Mouse (Mus musculus) bone marrow macrophage, adult 2 months (primary cell): ENCODE data around the gene Arl9. TPM values are rescaled to one million over a fixed set of nuclear protein-coding genes. Genes with fewer than 3 reads are reported as not detected.
"Not testable (repeated sequence)": the region's sequence is repeated elsewhere in the genome, so short reads cannot be mapped to it uniquely, and the experiment has no call there.

Source experiments
- H3K27ac ChIP-seq: 2 replicates; pipeline ENCODE4 v1.5.1; 2012; ENCODE audit warnings: low read depth, low read length; ENCODE audit not compliant: insufficient read depth
- H3K4me1 ChIP-seq: 2 replicates; pipeline ENCODE4 v1.6.1; 2012; ENCODE audit warnings: low read length; ENCODE audit not compliant: control insufficient read depth, insufficient read depth
- H3K4me3 ChIP-seq: 2 replicates; pipeline ENCODE4 v1.5.1; 2012; ENCODE audit warnings: mild to moderate bottlenecking, low read length, moderate library complexity; ENCODE audit not compliant: insufficient read depth
- CTCF ChIP-seq: IDR thresholded peaks from 2 replicates; pipeline ENCODE4 v1.5.1; 2012; ENCODE audit warnings: low read depth, mild to moderate bottlenecking, low read length, moderate library complexity
- POLR2A ChIP-seq: IDR thresholded peaks from 2 replicates; pipeline ENCODE4 v1.6.1; 2012; ENCODE audit warnings: mild to moderate bottlenecking, low read depth, low read length, borderline replicate concordance
- polyA plus RNA-seq: library from polyadenylated mRNA; stranded (reverse); fragments of >200 nt; gene quantifications from 2 replicates; pipeline ENCODE4 v1.2.4, GENCODE M21; 2012; ENCODE audit not compliant: missing spikeins, insufficient read depth, insufficient read length

The Arl9 gene
- polyA plus RNA-seq = 2.8 TPM in 1 of 2 replicates, not detected in the other

- Histone ChIP-seq H3K4me3 (no peak within 1 kb of the TSS), H3K27ac (no peak within 1 kb of the TSS), H3K4me1 (no peaks in the 10 kb centered on the region)
- TF ChIP-seq POLR2A = no peak
- TF ChIP-seq CTCF = no peak
These were observed at the start of gene Arl9 for GRCm38 (mm10) chr5:77004051-77004821. Gene Arl9 (plus strand): TSS chr5:77004055.

DNA sequence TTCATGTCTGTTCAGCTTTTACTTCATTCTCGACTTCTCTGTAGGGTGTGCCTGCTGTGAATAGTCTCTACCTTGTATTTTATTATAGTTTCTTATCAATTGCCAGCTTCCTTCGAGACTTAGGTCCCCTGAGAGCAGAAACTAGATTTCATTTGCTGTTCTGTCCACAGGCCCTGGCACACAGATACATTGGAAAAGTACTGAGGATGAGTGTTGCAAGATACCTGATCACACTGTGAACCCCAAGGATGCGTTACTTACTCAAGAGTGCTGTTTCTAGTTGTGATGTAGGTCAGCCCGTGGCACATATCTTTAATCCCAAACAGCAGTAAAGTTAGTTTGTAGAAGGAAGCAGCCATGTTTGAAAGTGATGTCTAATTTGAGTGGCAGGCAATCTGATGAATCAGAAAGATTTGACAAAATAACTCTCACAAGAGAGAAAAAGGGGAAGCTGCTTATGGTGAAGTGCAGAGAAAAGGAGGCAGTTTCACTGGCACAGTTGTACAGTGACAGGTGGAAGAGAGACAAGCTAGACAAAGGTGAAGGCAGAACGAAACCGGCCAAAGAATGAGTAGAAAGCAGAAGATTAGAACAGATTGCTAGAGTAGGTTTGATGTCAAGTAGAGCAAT, 49.5 kb upstream of the Arl9 start:
- Histone ChIP-seq H3K4me3 (peak overlapping the region; percentile 8; the same call in 1 of the 2 replicates), H3K27ac (peak overlapping the region; percentile 46)
- no peak for TF ChIP-seq POLR2A
- no peak for TF ChIP-seq CTCF

DNA sequence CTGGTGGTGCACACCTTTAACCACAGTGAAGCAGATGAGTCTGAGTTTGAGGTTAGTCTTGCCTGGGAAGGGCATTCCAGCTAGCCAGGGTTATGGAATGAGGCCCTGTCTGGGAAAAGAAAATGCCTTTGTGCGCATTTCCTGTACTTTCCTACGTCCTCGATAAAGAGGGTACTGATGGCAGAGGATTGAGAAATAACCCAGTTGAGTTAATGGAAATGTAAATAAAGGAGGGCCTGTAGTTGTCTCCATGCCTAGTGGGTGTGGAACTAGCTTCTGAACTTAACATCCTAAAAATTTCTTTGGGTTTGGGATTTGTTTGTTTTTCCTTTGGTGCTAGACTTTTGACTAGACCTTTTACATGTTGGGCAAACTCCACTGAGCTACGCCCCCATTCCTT, 48.4 kb upstream of the Arl9 start:
- Histone ChIP-seq H3K4me1 (peaks cover 16% of the 10 kb centered on the region), H3K4me3 (no peak overlapping the region), H3K27ac (no peak overlapping the region)
- TF ChIP-seq POLR2A = no peak
- TF ChIP-seq CTCF = no peak

More for the DNA sequence above, 49.5 kb upstream of the Arl9 start:
- H3K4me1 ChIP-seq = peaks cover 16% of the 10 kb centered on the region

- Histone ChIP-seq H3K27ac (no peak overlapping the region), H3K4me1 (peaks cover 16% of the 10 kb centered on the region), H3K4me3 (no peak overlapping the region)
- no peak for TF ChIP-seq POLR2A
- TF ChIP-seq CTCF = no peak
These were observed 45.9 kb upstream of the Arl9 start for GRCm38 (mm10) chr5:76957954-76958353.

GRCm38 (mm10) chr5:76959587-76959986, 44.3 kb upstream of the Arl9 start:
- Histone ChIP-seq H3K27ac (no peak overlapping the region), H3K4me1 (peaks cover 8% of the 10 kb centered on the region), H3K4me3 (no peak overlapping the region)
- TF ChIP-seq CTCF (no peak), POLR2A (no peak)

DNA sequence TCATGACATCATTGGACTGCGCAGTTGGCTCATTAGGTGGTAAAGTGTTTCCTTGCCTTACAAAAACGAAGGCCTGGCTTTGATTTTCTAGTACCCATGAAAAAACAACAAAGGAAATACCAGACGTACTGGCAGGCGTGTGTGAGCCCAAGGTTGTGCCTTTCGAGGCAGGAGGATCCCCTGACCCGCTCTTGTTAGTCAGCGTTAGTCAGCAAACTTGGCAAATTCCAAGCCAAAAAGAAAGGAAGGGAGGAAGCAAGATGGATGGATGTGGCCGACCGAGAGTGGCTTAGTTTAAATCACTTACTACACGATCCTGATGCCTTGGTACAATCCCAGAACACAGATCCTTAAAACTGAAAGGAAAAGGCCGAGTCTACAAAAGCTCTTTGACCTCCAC, 41.3 kb upstream of the Arl9 start:
- H3K4me1 ChIP-seq = no peaks in the 10 kb centered on the region
- no peak for TF ChIP-seq CTCF
- no peak for TF ChIP-seq POLR2A
- H3K4me3 ChIP-seq = no peak overlapping the region
- H3K27ac ChIP-seq = no peak overlapping the region

DNA sequence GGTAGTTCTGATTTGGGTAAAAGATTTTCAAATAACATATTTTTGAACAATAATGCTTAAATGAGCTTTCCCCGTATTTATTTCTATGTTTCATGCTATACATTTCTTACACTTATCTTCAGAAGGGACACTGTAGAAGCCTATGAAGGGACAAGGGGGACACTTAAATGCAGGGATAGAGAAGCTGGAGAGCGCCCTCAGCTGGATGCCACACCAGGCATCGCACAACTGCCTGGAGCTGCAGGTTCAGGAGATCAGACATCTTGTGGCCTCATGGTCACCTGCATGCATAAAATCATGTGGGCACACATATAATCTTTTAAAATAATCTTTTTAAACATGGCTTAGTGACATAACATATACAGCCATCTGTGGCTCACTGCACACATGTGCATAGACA, 39.2 kb upstream of the Arl9 start:
- H3K27ac ChIP-seq = no peak overlapping the region
- TF ChIP-seq CTCF (no peak), POLR2A (no peak)
- no peaks in the 10 kb centered on the region for H3K4me1 ChIP-seq

GRCm38 (mm10) chr5:76969250-76969649, 34.6 kb upstream of the Arl9 start:
- Histone ChIP-seq H3K27ac (no peak overlapping the region), H3K4me3 (no peak overlapping the region), H3K4me1 (peaks cover 3% of the 10 kb centered on the region)
- no peak for TF ChIP-seq POLR2A
- no peak for TF ChIP-seq CTCF

More for the DNA sequence above, 39.2 kb upstream of the Arl9 start:
- H3K4me3 ChIP-seq = no peak overlapping the region

DNA sequence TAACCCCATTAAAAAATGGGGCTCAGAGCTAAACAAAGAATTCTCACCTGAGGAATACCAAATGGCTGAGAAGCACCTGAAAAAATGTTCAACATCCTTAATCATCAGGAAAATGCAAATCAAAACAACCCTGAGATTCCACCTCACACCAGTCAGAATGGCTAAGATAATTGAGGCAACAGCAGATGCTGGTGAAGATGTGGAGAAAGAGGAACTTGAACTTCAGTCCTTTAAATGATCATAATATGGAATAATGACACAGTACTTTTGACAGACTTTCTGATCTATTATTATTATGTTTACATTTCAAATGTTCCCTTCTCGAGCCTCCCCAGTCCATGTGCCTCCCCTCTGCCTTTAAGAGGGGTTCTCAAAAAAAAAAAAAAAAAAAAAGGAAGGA, 32.7 kb upstream of the Arl9 start:
- not testable (repeated sequence) for H3K4me1 ChIP-seq, H3K27ac ChIP-seq, H3K4me3 ChIP-seq

- Histone ChIP-seq H3K4me1 (peaks cover 5% of the 10 kb centered on the region), H3K4me3 (peak overlapping the region; percentile 86), H3K27ac (no peak overlapping the region)
- no peak for TF ChIP-seq CTCF
- no peak for TF ChIP-seq POLR2A
These were observed 30.4 kb upstream of the Arl9 start for GRCm38 (mm10) chr5:76973488-76973887.
